ENCODE assay signal across 26 mouse cellular contexts in the genomic region with DNA sequence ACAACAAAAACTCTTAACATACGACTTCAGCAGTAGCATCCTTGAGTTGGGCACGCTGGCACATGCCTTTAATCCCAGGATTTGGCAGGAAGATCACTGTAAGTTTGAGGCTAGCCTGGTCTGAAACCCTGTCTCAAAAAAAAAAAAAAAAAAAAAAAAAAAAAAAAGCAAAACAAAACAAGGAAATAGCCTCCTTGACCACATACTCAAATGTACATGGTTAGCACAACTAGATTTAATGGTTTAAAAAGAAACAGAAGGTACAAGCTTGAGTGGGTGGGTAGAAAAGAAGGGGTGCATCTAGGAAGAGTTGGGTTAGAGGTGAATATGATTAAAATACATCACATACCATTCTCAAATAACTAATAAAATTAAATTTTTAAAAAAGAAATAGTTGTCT.
"Had no signal": no experiment of that assay in that cellular context is flagged by ENCODE, and none has a peak within 500 bp of the region (broad histone marks: within the 10 kb centered on the region; RNA-seq: fewer than 3 reads in every experiment).

No protein-coding gene starts in this region.

- H3K27ac ChIP-seq: embryonic facial prominence, embryonic 10.5 days; embryonic facial prominence, embryonic 12.5 days; embryonic facial prominence, embryonic 13.5 days; embryonic facial prominence, embryonic 15.5 days; forebrain, embryonic 10.5 days; forebrain, embryonic 12.5 days; forebrain, embryonic 13.5 days; forebrain, embryonic 15.5 days; gastrocnemius, adult 2 months; heart, adult 2 months had no signal

- ATAC-seq: forebrain, embryonic 13.5 days; forebrain, embryonic 14.5 days; forebrain, embryonic 15.5 days; forebrain, embryonic 16.5 days; forebrain, postnatal 0 days had no signal

- H3K9ac ChIP-seq: embryonic facial prominence, embryonic 12.5 days; embryonic facial prominence, embryonic 13.5 days; embryonic facial prominence, embryonic 15.5 days; forebrain, embryonic 12.5 days; forebrain, embryonic 13.5 days; forebrain, embryonic 15.5 days; forebrain, postnatal 0 days had no signal

- H3K4me3 ChIP-seq: embryonic facial prominence, embryonic 10.5 days; embryonic facial prominence, embryonic 12.5 days; embryonic facial prominence, embryonic 13.5 days; embryonic facial prominence, embryonic 15.5 days; erythroblast, embryonic 14.5 days; forebrain, embryonic 10.5 days; forebrain, embryonic 12.5 days; forebrain, embryonic 13.5 days; forebrain, embryonic 15.5 days; gastrocnemius, adult 2 months; heart, adult 2 months had no signal

- H3K4me2 ChIP-seq: embryonic facial prominence, embryonic 12.5 days; embryonic facial prominence, embryonic 13.5 days; embryonic facial prominence, embryonic 15.5 days; forebrain, embryonic 12.5 days; forebrain, embryonic 13.5 days; forebrain, embryonic 15.5 days had no signal

- H3K27me3 ChIP-seq: embryonic facial prominence, embryonic 12.5 days; embryonic facial prominence, embryonic 13.5 days; embryonic facial prominence, embryonic 15.5 days; forebrain, embryonic 12.5 days; forebrain, embryonic 13.5 days; forebrain, embryonic 15.5 days had no signal

- H3K4me1 ChIP-seq: embryonic facial prominence, embryonic 10.5 days; embryonic facial prominence, embryonic 12.5 days; embryonic facial prominence, embryonic 13.5 days; embryonic facial prominence, embryonic 15.5 days; forebrain, embryonic 10.5 days; forebrain, embryonic 12.5 days; forebrain, embryonic 13.5 days; forebrain, embryonic 15.5 days had no signal

- DNase-seq: cerebellum, adult 9-11 months; cerebellum, postnatal 10 days; cerebellum, postnatal 14 days; cerebellum, postnatal 25 days; cerebellum, postnatal 36 days; embryo, embryonic 11 days; forebrain, postnatal 0 days; gastrocnemius, adult 2 months; gastrocnemius, postnatal 10 days; gastrocnemius, postnatal 14 days; gastrocnemius, postnatal 25 days; gastrocnemius, postnatal 36 days; heart, adult 11 months; heart, adult 18-20 months; heart, adult 2 months had no signal

- H3K9me3 ChIP-seq: embryonic facial prominence, embryonic 10.5 days; embryonic facial prominence, embryonic 12.5 days; embryonic facial prominence, embryonic 13.5 days; embryonic facial prominence, embryonic 15.5 days; forebrain, embryonic 10.5 days; forebrain, embryonic 12.5 days; forebrain, embryonic 13.5 days; forebrain, embryonic 15.5 days had no signal
